Mouse (Mus musculus) liver, embryonic 14.5 days (tissue): ENCODE measurements around the gene Clca1. TPM values are rescaled to one million over a fixed set of nuclear protein-coding genes. Genes with fewer than 3 reads are reported as not detected.

Experiments
- ATAC-seq: fragments of 200-750 bp; cut with Nextera tagmentation; 2 replicates; pipeline ENCODE4 v1.8.0; 2017; ENCODE audit warnings: moderate number of reproducible peaks, mild to moderate bottlenecking, moderate library complexity; ENCODE audit not compliant: insufficient read depth
- DNase-seq, 3 experiments: peaks; one replicate each; pipeline ENCODE4 v3.0.0-alpha.2; 2012 to 2013; ENCODE audit warnings: low read depth in 3 of 3, low spot score in 3 of 3
- H3K27ac ChIP-seq: fragments of 300-500 bp; sonication (generic); 2 replicates; pipeline ENCODE4 v1.5.1; 2014; ENCODE audit warnings: moderate library complexity, mild to moderate bottlenecking, control low read depth, inconsistent platforms
- H3K27me3 ChIP-seq: fragments of 300-500 bp; sonication (generic); 2 replicates; pipeline ENCODE4 v1.6.1; 2014; ENCODE audit warnings: mild to moderate bottlenecking, low read length, moderate library complexity; ENCODE audit not compliant: control insufficient read depth, insufficient read depth
- H3K36me3 ChIP-seq: fragments of 300-500 bp; sonication (generic); replicated peaks from 2 replicates; pipeline ENCODE4 v1.6.1; 2014; ENCODE audit warnings: low read depth; ENCODE audit not compliant: control insufficient read depth, insufficient read depth
- H3K4me1 ChIP-seq, 2 experiments: fragments of 200-500 bp in 1 of 2; fragments of 300-500 bp in 1 of 2; sonication (generic) in 1 of 2; replicated peaks; 2 replicates each; pipeline ENCODE4 v1.6.1; 2012 to 2014; ENCODE audit warnings: antibody characterized with exemption in 1 of 2, inconsistent platforms in 1 of 2, low read length in 1 of 2; ENCODE audit not compliant: control insufficient read depth in 2 of 2, insufficient read depth in 2 of 2
- H3K4me2 ChIP-seq: fragments of 300-500 bp; sonication (generic); 2 replicates; pipeline ENCODE4 v1.6.1; 2014; ENCODE audit warnings: low read depth, mild to moderate bottlenecking, control low read depth, moderate library complexity
- H3K4me3 ChIP-seq, 2 experiments: fragments of 200-500 bp in 1 of 2; fragments of 300-500 bp in 1 of 2; sonication (generic) in 1 of 2; 2 replicates each; pipeline ENCODE4 v1.5.1; 2012 to 2014; ENCODE audit warnings: low read depth in 2 of 2, low read length in 2 of 2, mild to moderate bottlenecking in 2 of 2, control low read depth in 1 of 2, inconsistent platforms in 1 of 2, moderate library complexity in 1 of 2; ENCODE audit not compliant: insufficient read depth in 1 of 2
- H3K9ac ChIP-seq: fragments of 300-500 bp; sonication (generic); replicated peaks from 2 replicates; pipeline ENCODE4 v1.6.1; 2014; ENCODE audit warnings: mild to moderate bottlenecking, control low read depth, moderate library complexity
- H3K9me3 ChIP-seq: fragments of 300-500 bp; sonication (generic); 2 replicates; pipeline ENCODE4 v1.6.1; 2016; ENCODE audit warnings: low read length, mixed read lengths; ENCODE audit not compliant: control insufficient read depth
- CTCF ChIP-seq: IDR thresholded peaks from 2 replicates; pipeline ENCODE4 v1.5.1; 2016; ENCODE audit warnings: antibody characterized with exemption, low read depth, control low read depth
- EP300 ChIP-seq: IDR thresholded peaks from 2 replicates; pipeline ENCODE4 v1.6.1; 2016; ENCODE audit warnings: antibody characterized with exemption, low read depth
- WGBS: fragments of 180-500 bp; shearing (Covaris S2); extraction: QIAGEN DNeasy Blood & Tissue Kit; methylation state at CpG from one replicate; pipeline ENCODE4 v1.1.7; 2014; ENCODE audit not compliant: insufficient replicate concordance; 5-methylcytosine and 5-hydroxymethylcytosine counted together
- polyA plus RNA-seq, 2 experiments: library from polyadenylated mRNA; depleted of rRNA in 1 of 2; stranded (reverse) in 1 of 2; unstranded in 1 of 2; fragments of >200 nt; fragmentation: Nextera tagmentation in 1 of 2; extraction: Ambion mirVana in 1 of 2; gene quantifications; 2 replicates each; pipeline versions ENCODE4 v1.2.1 to v1.2.3; 2012 to 2014

Clca1 gene
- polyA plus RNA-seq, 2 experiments = not detected

DNA sequence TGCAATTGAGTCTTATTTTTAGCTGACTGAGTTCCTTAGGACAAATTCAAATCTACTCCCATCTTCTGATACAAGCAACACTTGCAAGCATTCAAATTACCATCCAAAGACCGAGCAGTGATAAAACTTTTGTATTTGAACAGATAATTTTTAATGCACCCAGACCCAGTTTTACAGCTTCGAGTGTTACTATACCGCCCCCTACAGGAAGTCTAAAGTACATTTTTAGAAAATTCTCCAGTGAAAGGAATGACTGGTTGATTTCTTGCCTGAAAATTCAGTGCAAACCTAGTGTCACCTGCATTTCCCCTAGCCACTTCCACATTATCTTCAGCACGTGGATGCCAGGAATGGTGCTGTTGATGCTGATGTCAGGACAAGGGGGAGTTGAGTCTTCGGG, 28.2 kb downstream of the Clca1 start:
- no peak overlapping the region for H3K4me2 ChIP-seq
- WGBS = 23% methylated on average over 5 of the region's 5 CpGs
- no peak for ATAC-seq

DNA sequence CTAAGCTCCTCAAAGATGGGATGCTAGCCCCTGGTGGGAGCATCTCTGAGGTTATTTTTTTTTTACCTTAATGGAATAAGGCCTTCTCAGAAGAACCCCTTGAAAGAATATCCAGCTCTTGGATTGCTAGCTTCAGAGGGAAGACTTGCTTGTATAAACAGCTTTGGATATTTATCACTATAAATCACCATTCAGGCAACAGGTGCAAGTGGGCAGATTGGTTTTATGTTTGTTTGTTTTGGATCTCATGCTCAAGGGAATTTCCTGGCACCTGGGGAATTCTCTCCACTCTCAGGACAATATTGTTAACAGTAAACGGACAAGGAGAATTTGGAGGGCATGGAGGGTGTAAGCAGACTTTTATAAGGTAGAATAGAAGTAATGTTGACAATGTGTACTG, 31.7 kb downstream of the Clca1 start:
- no peak overlapping the region for H3K27ac ChIP-seq
- no peak for ATAC-seq
- no peaks in the 10 kb centered on the region for H3K4me1 ChIP-seq
- H3K4me3 ChIP-seq = no peak overlapping the region
- no peak overlapping the region for H3K9ac ChIP-seq
- H3K4me2 ChIP-seq = no peak overlapping the region
- H3K36me3 ChIP-seq = no peaks in the 10 kb centered on the region
- TF ChIP-seq EP300 (no peak), CTCF (no peak)
- H3K27me3 ChIP-seq = no peaks in the 10 kb centered on the region
- WGBS = 19% methylated on average over 1 of the region's 1 CpGs
- no peak for DNase-seq
- no peaks in the 10 kb centered on the region for H3K9me3 ChIP-seq

More for the DNA sequence above, 28.2 kb downstream of the Clca1 start:
- no peak for TF ChIP-seq EP300
- no peak; the same call in 1 of the 2 replicates for TF ChIP-seq CTCF
- DNase-seq = no peak
- Histone ChIP-seq H3K9me3 (no peaks in the 10 kb centered on the region), H3K9ac (no peak overlapping the region), H3K4me3 (no peak overlapping the region), H3K36me3 (no peaks in the 10 kb centered on the region), H3K4me1 (no peaks in the 10 kb centered on the region), H3K27ac (no peak overlapping the region), H3K27me3 (no peaks in the 10 kb centered on the region)

DNA sequence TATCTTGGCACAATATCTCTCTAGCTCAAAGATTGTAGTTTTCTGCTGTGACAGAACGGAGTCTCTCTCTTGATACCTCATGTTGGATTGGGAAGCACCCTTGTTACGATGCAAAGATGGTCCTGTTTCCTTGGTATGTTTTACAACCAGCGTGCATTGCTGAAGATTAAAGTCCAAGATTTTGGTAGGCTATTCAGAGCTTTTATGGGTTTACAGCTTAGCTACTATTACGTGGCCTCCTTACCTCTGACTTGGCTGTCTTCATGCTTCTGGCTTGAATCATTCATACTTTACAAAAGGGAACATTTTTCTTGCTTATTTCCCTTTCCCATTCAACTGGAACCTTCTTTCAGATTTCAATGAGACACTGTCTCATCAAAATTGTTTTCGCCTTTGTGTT, 39.5 kb downstream of the Clca1 start:
- Histone ChIP-seq H3K27me3 (no peaks in the 10 kb centered on the region), H3K9me3 (no peaks in the 10 kb centered on the region), H3K4me2 (no peak overlapping the region), H3K27ac (no peak overlapping the region), H3K4me3 (no peak overlapping the region), H3K4me1 (no peaks in the 10 kb centered on the region), H3K36me3 (no peaks in the 10 kb centered on the region), H3K9ac (no peak overlapping the region)
- ATAC-seq (no peak), DNase-seq (no peak)
- 58% methylated on average over 5 of the region's 5 CpGs for WGBS
- TF ChIP-seq EP300 (no peak), CTCF (no peak)

DNA sequence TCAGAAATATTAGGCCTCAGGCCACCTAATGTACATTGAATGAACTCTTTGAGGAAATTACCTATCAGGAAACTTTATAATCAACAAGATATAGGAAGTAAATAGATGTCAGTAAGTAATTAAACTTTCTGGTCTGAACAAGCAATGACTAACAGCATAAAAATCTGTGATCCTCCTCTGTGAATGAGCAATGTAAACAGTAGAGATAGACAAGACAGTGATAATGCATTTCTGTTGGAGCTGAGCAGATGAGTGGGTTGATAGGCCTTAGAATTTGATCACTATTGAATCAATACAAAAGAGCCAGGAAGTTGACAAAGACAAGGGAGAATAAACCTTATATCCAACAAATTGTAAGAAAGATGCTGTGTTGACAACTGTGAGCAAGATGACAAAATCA, 40.0 kb downstream of the Clca1 start:
- Histone ChIP-seq H3K9ac (no peak overlapping the region), H3K27me3 (no peaks in the 10 kb centered on the region), H3K9me3 (no peaks in the 10 kb centered on the region), H3K36me3 (no peaks in the 10 kb centered on the region), H3K4me1 (no peaks in the 10 kb centered on the region), H3K4me3 (no peak overlapping the region), H3K27ac (no peak overlapping the region), H3K4me2 (no peak overlapping the region)
- no peak for TF ChIP-seq EP300
- TF ChIP-seq CTCF = no peak
- no peak for DNase-seq
- ATAC-seq = no peak

DNA sequence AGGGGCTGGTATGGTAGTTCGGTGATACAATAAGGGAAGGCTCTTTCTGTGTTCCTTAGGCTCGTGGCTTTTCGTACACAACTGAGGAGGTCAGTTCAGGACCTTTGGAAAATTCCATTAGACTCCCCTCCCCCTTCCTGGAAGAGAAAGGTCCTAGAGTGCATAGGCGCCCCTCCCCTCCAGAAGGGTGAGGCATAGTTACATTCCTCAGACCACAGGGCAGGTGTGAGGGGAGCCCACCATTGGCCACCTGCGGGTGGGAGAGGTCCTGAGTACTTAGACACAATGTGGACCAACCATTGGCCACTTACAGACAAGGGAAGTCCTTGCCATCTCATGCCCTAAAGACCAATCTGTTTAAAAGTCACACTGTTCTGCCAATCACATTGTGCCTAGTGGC, 46.7 kb downstream of the Clca1 start:
- H3K4me1 ChIP-seq = no peaks in the 10 kb centered on the region
- DNase-seq (no peak), ATAC-seq (no peak)
- H3K4me2 ChIP-seq = no peak overlapping the region
- TF ChIP-seq EP300 (no peak), CTCF (no peak)
- H3K27ac ChIP-seq = no peak overlapping the region
- H3K9me3 ChIP-seq = no peaks in the 10 kb centered on the region
- no peaks in the 10 kb centered on the region for H3K27me3 ChIP-seq
- whole genome bisulfite sequencing = 46% methylated on average over 5 of the region's 5 CpGs
- H3K4me3 ChIP-seq = no peak overlapping the region
- no peak overlapping the region for H3K9ac ChIP-seq
- H3K36me3 ChIP-seq = no peaks in the 10 kb centered on the region

DNA sequence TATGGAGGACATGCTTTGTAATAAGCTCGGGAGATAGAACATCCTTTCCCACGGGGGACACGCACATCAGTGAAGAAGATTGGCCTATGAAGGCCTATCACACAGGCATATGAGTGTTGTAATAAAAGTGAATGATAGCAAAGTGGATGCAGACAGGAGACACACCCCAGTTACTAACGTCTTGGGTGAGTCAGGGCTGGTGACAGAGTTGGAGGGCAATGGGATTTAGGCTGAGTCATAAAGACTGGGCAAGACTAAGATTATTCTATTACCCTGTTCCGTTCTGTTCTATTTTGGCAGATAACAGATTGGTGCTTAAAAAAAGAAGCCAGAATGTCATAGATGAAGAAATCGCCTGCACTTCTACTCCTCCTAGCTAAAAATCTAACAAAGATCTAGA, 52.0 kb downstream of the Clca1 start:
- Histone ChIP-seq H3K4me1 (no peaks in the 10 kb centered on the region), H3K27ac (no peak overlapping the region), H3K27me3 (no peaks in the 10 kb centered on the region), H3K9ac (no peak overlapping the region), H3K4me2 (no peak overlapping the region), H3K36me3 (no peaks in the 10 kb centered on the region), H3K4me3 (no peak overlapping the region), H3K9me3 (no peaks in the 10 kb centered on the region)
- no peak for ATAC-seq
- WGBS = 64% methylated on average over 6 of the region's 6 CpGs
- TF ChIP-seq EP300 (no peak), CTCF (no peak)
- DNase-seq = no peak
